Mouse (Mus musculus) layer of hippocampus, postnatal 14 days (tissue): ENCODE measurements at regions not wholly inside any gene's neighbourhood (a gene's known extent, or its start where the extent isn't known, plus 50 kb on each side); places are given as distances from the start of the nearest gene placed in this dataset.

Experiments
- DNase-seq, 2 experiments: peaks; one replicate each; pipeline ENCODE4 v3.0.0; 2021 to 2022; ENCODE audit warnings: low spot score in 2 of 2, mixed read lengths in 1 of 2

- no peak for DNase-seq
These were observed 478.8 kb downstream of the Slitrk6 start for GRCm38 (mm10) chr14:110276192-110276591.

- peak in 1 of 2 experiments; percentile 69 for DNase-seq
These were observed 483.7 kb downstream of the Slitrk6 start for GRCm38 (mm10) chr14:110271270-110271669.

- peak in 1 of 2 experiments; percentile 3 for DNase-seq
These were observed 510.5 kb downstream of the Slitrk6 start for GRCm38 (mm10) chr14:110244466-110244865.

- no peak for DNase-seq
These were observed 511.4 kb downstream of the Slitrk6 start for GRCm38 (mm10) chr14:110243549-110243948.

DNA sequence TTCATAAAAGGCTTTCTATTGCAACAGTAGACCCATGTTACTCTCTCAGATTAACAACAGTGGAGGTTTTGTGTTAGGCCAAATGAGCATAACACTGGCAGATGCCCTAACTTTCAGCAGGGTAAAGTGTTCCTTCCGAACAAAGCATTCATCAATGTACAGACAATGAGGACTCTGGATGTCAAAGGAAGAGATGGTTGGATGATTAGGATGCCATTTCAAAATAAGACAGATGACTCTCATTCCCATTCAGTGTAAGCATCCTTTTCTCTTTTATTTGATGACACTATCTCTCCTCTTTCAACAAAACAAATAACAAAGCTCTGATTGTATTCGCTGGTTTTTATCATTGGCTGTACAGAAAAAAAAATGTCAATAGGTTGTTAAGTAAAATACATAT is 516.1 kb downstream of the Slitrk6 start:
- no peak for DNase-seq

DNA sequence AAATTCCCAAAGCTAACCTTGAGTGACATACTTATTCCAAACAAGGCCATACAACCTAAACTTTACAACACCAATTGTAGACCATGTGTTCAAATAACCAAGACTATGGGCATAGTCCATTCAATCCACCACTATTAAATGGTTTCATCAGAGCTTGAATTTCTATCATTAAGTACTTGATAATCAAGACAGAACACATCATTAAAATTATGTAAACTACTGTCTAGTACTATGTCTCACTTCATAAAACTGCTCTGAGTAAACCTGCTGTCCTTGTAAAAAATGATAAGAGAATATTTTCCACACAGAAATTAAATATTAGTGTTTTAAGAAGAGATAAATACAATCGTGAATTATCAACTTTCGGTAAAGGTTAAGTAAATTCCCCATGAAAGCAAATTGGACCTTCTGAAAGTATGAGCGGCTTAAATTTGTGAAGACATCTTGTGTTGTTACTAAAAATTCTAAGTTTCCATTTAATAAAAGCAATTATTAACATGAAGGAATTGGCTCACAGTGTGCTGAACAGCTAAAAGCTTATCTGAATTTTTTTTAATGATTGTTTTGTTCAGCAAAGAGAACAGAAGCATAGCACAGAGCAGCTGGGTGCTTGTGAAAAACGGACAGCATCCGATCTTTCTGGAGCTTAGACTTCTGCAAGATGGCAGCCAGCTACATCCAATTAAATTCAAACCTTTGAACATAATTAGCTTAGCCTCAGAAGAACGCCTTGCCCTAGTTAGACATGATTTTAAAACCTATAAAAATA is 530.1 kb downstream of the Slitrk6 start:
- DNase-seq: peak in 1 of 2 experiments; percentile 9

DNA sequence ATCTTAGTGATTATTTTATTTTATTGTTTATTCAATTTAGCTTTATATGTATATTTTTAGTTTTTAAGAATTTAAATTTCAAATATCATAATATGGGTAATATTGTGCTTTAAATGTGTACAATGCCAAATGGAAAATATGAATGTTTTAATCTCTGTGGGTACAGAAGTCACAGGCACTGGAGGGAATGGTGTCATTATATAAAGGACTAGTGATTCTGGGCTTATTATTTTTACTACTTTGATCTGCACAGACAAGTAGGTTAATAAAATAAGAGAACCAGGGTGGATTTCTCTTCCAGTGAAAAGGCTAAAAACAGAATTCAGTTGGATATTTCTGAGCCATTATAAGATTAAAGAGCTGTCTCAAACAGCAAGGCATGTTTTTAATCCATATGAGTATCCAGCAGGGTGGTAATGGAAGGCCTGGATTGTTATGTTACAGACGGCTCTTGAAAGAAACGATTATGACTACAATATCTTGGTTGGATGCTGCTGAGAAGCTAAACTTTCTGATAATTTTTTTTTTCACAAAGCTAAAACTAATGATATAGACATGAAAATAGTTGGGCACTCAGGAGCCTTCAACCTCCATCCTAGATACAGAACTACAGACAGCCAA is 563.9 kb downstream of the Slitrk6 start:
- no peak for DNase-seq

- DNase-seq: no peak
These were observed 564.5 kb downstream of the Slitrk6 start for GRCm38 (mm10) chr14:110190471-110190870.

- DNase-seq: no peak
These were observed 575.8 kb downstream of the Slitrk6 start for GRCm38 (mm10) chr14:110179166-110179565.

DNA sequence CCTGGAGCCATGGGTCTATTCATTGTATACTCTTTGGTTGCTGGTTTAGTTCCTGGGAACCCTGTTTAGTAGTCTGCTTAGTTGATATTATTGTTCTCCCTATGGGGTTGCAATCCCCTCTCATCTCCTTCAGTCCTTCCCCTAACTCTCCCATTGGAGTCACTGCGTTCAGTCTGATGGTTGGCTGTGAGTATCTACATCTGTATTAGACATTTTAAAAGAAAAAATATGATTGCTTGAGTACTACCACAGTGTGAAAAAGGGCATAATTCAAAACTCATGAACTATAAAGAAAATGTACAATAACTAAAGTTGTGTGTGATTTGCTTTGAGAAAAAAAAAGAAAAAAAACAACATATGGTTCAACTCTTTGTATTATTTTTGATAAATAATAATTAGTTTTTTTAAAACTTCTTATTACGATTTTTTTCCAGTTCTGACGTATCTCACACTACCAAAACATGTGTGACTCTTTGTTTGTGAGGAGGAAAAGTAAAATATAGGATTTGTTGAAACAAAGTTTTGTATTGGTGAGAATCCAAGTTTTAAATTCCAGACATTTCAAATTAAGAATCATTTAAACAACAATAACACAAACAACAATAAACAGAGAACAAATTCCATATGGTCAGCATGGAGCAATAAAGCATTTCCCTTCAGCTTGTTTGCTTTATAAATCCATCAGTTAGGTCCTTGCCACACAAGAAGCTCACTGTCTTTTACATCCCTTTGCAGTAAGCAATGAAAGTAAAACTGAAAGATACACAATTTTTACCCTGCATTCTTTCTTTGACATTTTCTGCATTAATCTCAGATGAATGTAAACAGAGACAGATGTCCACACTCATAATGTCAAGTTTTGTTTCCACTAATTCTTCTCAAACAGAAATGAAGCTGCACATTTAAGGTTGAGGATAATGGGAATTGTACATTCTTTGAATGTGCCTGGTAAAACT is 583.5 kb downstream of the Slitrk6 start:
- no peak for DNase-seq

GRCm38 (mm10) chr14:110168632-110169031 is 586.3 kb downstream of the Slitrk6 start:
- no peak for DNase-seq

DNA sequence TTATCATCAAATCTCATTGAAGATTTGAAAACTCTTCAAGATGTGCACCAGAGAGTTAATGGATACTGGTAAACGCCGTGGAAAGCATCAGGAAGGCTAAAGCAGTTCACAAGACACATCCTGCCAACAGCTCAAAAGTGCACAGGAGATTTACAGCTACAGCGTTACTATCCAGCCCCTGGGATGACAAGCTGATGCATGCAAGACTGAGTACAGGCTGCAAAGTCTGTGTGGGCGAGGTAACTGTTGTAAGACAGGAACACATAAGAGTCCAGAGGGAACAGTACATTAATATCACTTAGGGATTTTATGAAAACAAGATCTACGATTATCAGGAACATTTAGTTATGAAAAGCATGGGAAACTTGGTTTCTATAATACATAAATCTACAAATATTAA is 626.7 kb downstream of the Slitrk6 start:
- peak in 1 of 2 experiments; percentile 7 for DNase-seq

GRCm38 (mm10) chr14:110125936-110126710 is 628.8 kb downstream of the Slitrk6 start:
- no peak for DNase-seq

GRCm38 (mm10) chr14:110122710-110123109 is 632.2 kb downstream of the Slitrk6 start:
- no peak for DNase-seq

DNA sequence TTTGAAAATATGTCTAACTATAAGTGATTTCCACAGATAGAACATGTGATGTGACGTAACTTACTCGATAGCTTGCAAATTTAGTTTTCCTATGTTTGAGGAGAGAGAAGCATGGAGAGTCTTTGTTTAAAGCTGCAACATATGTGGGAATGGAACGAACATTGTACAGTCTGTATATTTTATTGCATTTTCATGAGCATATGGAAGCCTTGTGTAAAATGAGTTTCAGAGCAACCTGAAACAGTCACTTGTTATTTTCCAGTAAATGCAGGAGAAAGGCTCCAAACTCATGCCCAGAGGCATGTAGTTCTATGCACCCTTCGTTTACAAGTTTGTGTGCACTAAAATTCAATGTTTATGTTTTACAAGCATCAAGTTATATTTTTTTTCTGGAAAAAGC is 639.4 kb downstream of the Slitrk6 start:
- no peak for DNase-seq

DNA sequence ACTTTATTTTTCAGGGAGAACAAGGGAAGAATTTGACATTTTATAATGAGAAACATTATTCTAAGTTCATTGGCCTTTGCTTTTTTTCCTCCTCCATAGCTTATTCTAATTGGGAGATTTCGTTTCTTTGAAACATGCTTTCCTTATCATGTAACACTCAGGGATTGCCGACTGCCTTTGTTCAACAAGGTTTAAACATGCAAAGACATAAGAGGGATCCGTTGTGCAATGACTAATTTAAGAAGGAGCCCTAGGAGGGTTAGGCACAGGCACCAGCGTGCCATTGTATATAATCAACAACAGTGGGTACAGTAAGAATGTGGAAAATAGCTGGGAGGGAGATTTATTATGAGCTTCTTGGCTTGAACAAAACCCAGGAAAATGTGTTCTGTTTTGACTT is 654.1 kb downstream of the Slitrk6 start:
- DNase-seq: no peak

- DNase-seq: no peak
These were observed 676.6 kb downstream of the Slitrk6 start for GRCm38 (mm10) chr14:110078351-110078750.

DNA sequence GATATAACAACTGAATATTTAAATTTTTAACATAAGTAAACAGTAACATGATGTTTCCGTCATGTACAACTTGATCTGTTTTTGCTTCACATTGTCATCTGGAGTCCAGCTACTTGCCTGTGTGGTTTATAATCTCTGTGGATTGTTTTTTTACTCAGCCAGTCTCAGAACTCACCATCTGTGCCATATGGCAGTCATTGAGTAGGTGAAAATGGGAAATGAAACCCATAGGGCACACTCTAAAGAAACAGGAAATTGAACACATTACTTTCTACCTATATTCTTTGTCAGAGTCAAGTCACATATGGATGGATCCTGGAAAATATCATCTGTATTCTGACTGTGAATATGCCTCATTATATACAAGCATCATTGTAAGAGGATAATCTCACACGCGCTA is 707.2 kb downstream of the Slitrk6 start:
- DNase-seq: no peak

GRCm38 (mm10) chr14:110043211-110043610 is 711.7 kb downstream of the Slitrk6 start:
- DNase-seq: no peak

- DNase-seq: no peak
These were observed 733.1 kb downstream of the Slitrk6 start for GRCm38 (mm10) chr14:110021812-110022211.

- no peak for DNase-seq
These were observed 739.8 kb downstream of the Slitrk6 start for GRCm38 (mm10) chr14:110015126-110015525.
